Mouse (Mus musculus) urinary bladder, adult 18-20 months (tissue): ENCODE data around the gene Kansl3.

Source experiments
- DNase-seq, 2 experiments: peaks; one replicate each; pipeline ENCODE4 v3.0.0; 2022; ENCODE audit warnings: low spot score in 2 of 2, mixed read lengths in 2 of 2

The Kansl3 gene

GRCm38 (mm10) chr1:36321829-36322573, 47.0 kb downstream of the Kansl3 start:
- DNase-seq = no peak

GRCm38 (mm10) chr1:36321164-36321563, 47.8 kb downstream of the Kansl3 start:
- no peak for DNase-seq

GRCm38 (mm10) chr1:36315776-36316100, 53.2 kb downstream of the Kansl3 start:
- no peak for DNase-seq

GRCm38 (mm10) chr1:36314959-36315775, 53.8 kb downstream of the Kansl3 start:
- DNase-seq = no peak

- DNase-seq = no peak
Measured at GRCm38 (mm10) chr1:36309498-36309901, 59.5 kb downstream of the Kansl3 start.

- DNase-seq = no peak
Measured at GRCm38 (mm10) chr1:36308966-36309475, 60.0 kb downstream of the Kansl3 start.

- DNase-seq = no peak
Measured at GRCm38 (mm10) chr1:36308451-36308901, 60.5 kb downstream of the Kansl3 start.

GRCm38 (mm10) chr1:36307495-36308280, 61.3 kb downstream of the Kansl3 start, which contains the start of gene Arid5a:
Gene Arid5a (plus strand): TSS chr1:36307733.
- DNase-seq = peak; percentile 54 to 74

GRCm38 (mm10) chr1:36307121-36307494, 61.9 kb downstream of the Kansl3 start:
- no peak for DNase-seq

GRCm38 (mm10) chr1:36306120-36306519, 62.9 kb downstream of the Kansl3 start:
- no peak for DNase-seq

GRCm38 (mm10) chr1:36304764-36305163, 64.2 kb downstream of the Kansl3 start:
- no peak for DNase-seq

- peak; percentile 38 to 81 for DNase-seq
Measured at GRCm38 (mm10) chr1:36303381-36304320, 65.3 kb downstream of the Kansl3 start.

- DNase-seq = no peak
Measured at GRCm38 (mm10) chr1:36302957-36303356, 66.0 kb downstream of the Kansl3 start.

GRCm38 (mm10) chr1:36302273-36302672, 66.7 kb downstream of the Kansl3 start:
- no peak for DNase-seq

- DNase-seq = no peak
Measured at GRCm38 (mm10) chr1:36300486-36300885, 68.5 kb downstream of the Kansl3 start.

- DNase-seq = no peak
Measured at GRCm38 (mm10) chr1:36299676-36300075, 69.3 kb downstream of the Kansl3 start.

GRCm38 (mm10) chr1:36299126-36299525, 69.9 kb downstream of the Kansl3 start:
- DNase-seq = no peak

GRCm38 (mm10) chr1:36298107-36298506, 70.9 kb downstream of the Kansl3 start:
- DNase-seq = no peak

GRCm38 (mm10) chr1:36296466-36297149, 72.4 kb downstream of the Kansl3 start:
- no peak for DNase-seq

GRCm38 (mm10) chr1:36294402-36294801, 74.6 kb downstream of the Kansl3 start:
- DNase-seq = no peak
